ENCODE assay signal across 16 mouse cellular contexts in genomic region chr13:55462965-55463364, GRCm38 (mm10). TPM values are rescaled to one million over a fixed set of nuclear protein-coding genes. Genes with fewer than 3 reads are reported as not detected.
A peak's percentile ranks its signal among the peaks of the same experiment; 100 is the strongest.
DNase-seq lines count a peak whose midpoint lies in the region; ATAC-seq lines count a peak whose summit lies in the region.
"Had no signal": no experiment of that assay in that cellular context is flagged by ENCODE, and none has a peak within 500 bp of the region (broad histone marks: within the 10 kb centered on the region; RNA-seq: fewer than 3 reads in every experiment).

No protein-coding gene starts in this region.

- peak overlapping the region; percentile 75 for H3K4me2 ChIP-seq in forebrain, embryonic 13.5 days
- no peak overlapping the region for H3K4me2 ChIP-seq in forebrain, embryonic 16.5 days (ENCODE audit: low read length)
- H3K4me2 ChIP-seq in neural tube, embryonic 15.5 days: peak overlapping the region; percentile 89

- H3K4me1 ChIP-seq in forebrain, embryonic 13.5 days: peaks cover 38% of the 10 kb centered on the region
- H3K4me1 ChIP-seq in forebrain, embryonic 16.5 days (replicated peaks; ENCODE audit: control insufficient read depth, insufficient read depth, low read length): peaks cover 35% of the 10 kb centered on the region
- peaks cover 42% of the 10 kb centered on the region for H3K4me1 ChIP-seq in limb, embryonic 10.5 days
- H3K4me1 ChIP-seq in neural tube, embryonic 15.5 days: peaks cover 48% of the 10 kb centered on the region

- H3K4me3 ChIP-seq in forebrain, embryonic 13.5 days: no peak overlapping the region
- H3K4me3 ChIP-seq in forebrain, embryonic 16.5 days (replicated peaks; ENCODE audit: low read length): no peak overlapping the region
- 0 out of 2 replicates have a peak overlapping the region, but pooled peaks have one; percentile 71 for H3K4me3 ChIP-seq in limb, embryonic 10.5 days
- no peak overlapping the region for H3K4me3 ChIP-seq in neural tube, embryonic 15.5 days (replicated peaks)

- 53% methylated on average over 2 of the region's 2 CpGs for WGBS in forebrain, embryonic 13.5 days
- WGBS in forebrain, embryonic 16.5 days: 45% methylated on average over 2 of the region's 2 CpGs
- WGBS in limb, embryonic 10.5 days: 45% methylated on average over 2 of the region's 2 CpGs
- WGBS in neural tube, embryonic 15.5 days: 65% methylated on average over 2 of the region's 2 CpGs

- no peak overlapping the region for H3K27ac ChIP-seq in forebrain, embryonic 13.5 days
- H3K27ac ChIP-seq in forebrain, embryonic 16.5 days (ENCODE audit: low read length): no peak overlapping the region
- no peak overlapping the region for H3K27ac ChIP-seq in limb, embryonic 10.5 days
- H3K27ac ChIP-seq in neural tube, embryonic 15.5 days (replicated peaks): 0 out of 2 replicates have a peak overlapping the region, but pooled peaks have one; percentile 98
- H3K27ac ChIP-seq: limb, embryonic 15.5 days had no signal

- no peaks in the 10 kb centered on the region for H3K27me3 ChIP-seq in forebrain, embryonic 13.5 days
- no peaks in the 10 kb centered on the region for H3K27me3 ChIP-seq in forebrain, embryonic 16.5 days (replicated peaks; ENCODE audit: control insufficient read depth, insufficient read depth, low read length)
- 0 out of 2 replicates have a peak, but pooled peaks cover 3% of the 10 kb centered on the region for H3K27me3 ChIP-seq in limb, embryonic 10.5 days (ENCODE audit: low read depth, poor library complexity, severe bottlenecking)
- H3K27me3 ChIP-seq in neural tube, embryonic 15.5 days (replicated peaks): no peaks in the 10 kb centered on the region
- H3K27me3 ChIP-seq: limb, embryonic 15.5 days had no signal

- no peaks in the 10 kb centered on the region for H3K9me3 ChIP-seq in forebrain, embryonic 13.5 days (replicated peaks)
- no peaks in the 10 kb centered on the region for H3K9me3 ChIP-seq in forebrain, embryonic 16.5 days (ENCODE audit: control insufficient read depth, low read length)
- no peaks in the 10 kb centered on the region for H3K9me3 ChIP-seq in limb, embryonic 10.5 days (replicated peaks)
- H3K9me3 ChIP-seq in neural tube, embryonic 15.5 days (replicated peaks): no peaks in the 10 kb centered on the region
- H3K9me3 ChIP-seq: limb, embryonic 15.5 days; megakaryocyte, embryonic 14.5 days had no signal

- DNase-seq in thymus, postnatal 0 days (ENCODE audit: low spot score): peak; percentile 36
- DNase-seq in thymus, postnatal 14 days: no peak
- DNase-seq in limb, embryonic 10.5 days (ENCODE audit: low spot score): no peak
- no peak for DNase-seq in lung, postnatal 36 days
- DNase-seq in kidney, postnatal 4 days: no peak
- DNase-seq: adrenal gland, adult 2 months; cerebellum, adult 2 months; heart, postnatal 14 days; kidney, adult 11 months; lung, embryonic 14.5 days; right cerebral cortex, postnatal 14 days had no signal

- H3K36me3 ChIP-seq in forebrain, embryonic 13.5 days (ENCODE audit: poor library complexity, severe bottlenecking): peaks cover 44% of the 10 kb centered on the region
- H3K36me3 ChIP-seq in forebrain, embryonic 16.5 days (ENCODE audit: control insufficient read depth, insufficient read depth): peaks cover 15% of the 10 kb centered on the region
- peaks cover 49% of the 10 kb centered on the region for H3K36me3 ChIP-seq in limb, embryonic 10.5 days
- H3K36me3 ChIP-seq in neural tube, embryonic 15.5 days: peaks cover 28% of the 10 kb centered on the region

- ATAC-seq in forebrain, embryonic 13.5 days: no peak
- ATAC-seq in forebrain, embryonic 16.5 days: no peak
- no peak for ATAC-seq in neural tube, embryonic 15.5 days (ENCODE audit: low FRiP score)

- H3K9ac ChIP-seq in forebrain, embryonic 13.5 days: no peak overlapping the region
- no peak overlapping the region for H3K9ac ChIP-seq in forebrain, embryonic 16.5 days (replicated peaks; ENCODE audit: low read depth, low read length)
- H3K9ac ChIP-seq in neural tube, embryonic 15.5 days (replicated peaks): no peak overlapping the region

RNA-seq across cellular contexts. Expression of gene Prr7, which starts 1.1 kb away (rescaled TPM):
- polyA plus RNA-seq in forebrain, embryonic 13.5 days (2015; fragmentation: Nextera tagmentation; extraction: Ambion mirVana): 1.6 and 2.2 TPM in 2 replicates
- polyA plus RNA-seq in forebrain, embryonic 16.5 days (2015; fragmentation: Nextera tagmentation; extraction: Ambion mirVana): 4.1 and 4.3 TPM in 2 replicates
- polyA plus RNA-seq in thymus, postnatal 0 days (2015; fragmentation: Nextera tagmentation; extraction: Ambion mirVana): 0.27 and 0.46 TPM in 2 replicates
- polyA plus RNA-seq in limb, embryonic 10.5 days (2016; fragmentation: Nextera tagmentation; extraction: Ambion mirVana): 0.34 and 0.35 TPM in 2 replicates
- 4.2 and 5.8 TPM in 2 replicates for polyA plus RNA-seq in neural tube, embryonic 15.5 days (2015; fragmentation: Nextera tagmentation; extraction: Ambion mirVana)

RNA-seq across cellular contexts. Expression of gene Grk6, which starts 18.1 kb away (rescaled TPM):
- polyA plus RNA-seq in forebrain, embryonic 13.5 days (2015; fragmentation: Nextera tagmentation; extraction: Ambion mirVana): 24.9 and 26.9 TPM in 2 replicates
- polyA plus RNA-seq in forebrain, embryonic 16.5 days (2015; fragmentation: Nextera tagmentation; extraction: Ambion mirVana): 39.4 and 40.1 TPM in 2 replicates
- 76.9 and 87.8 TPM in 2 replicates for polyA plus RNA-seq in thymus, postnatal 0 days (2015; fragmentation: Nextera tagmentation; extraction: Ambion mirVana)
- 63.6 and 71.1 TPM in 2 replicates for polyA plus RNA-seq in limb, embryonic 10.5 days (2016; fragmentation: Nextera tagmentation; extraction: Ambion mirVana)
- polyA plus RNA-seq in neural tube, embryonic 15.5 days (2015; fragmentation: Nextera tagmentation; extraction: Ambion mirVana): 34.2 and 38.4 TPM in 2 replicates

RNA-seq across cellular contexts. Expression of gene Dbn1, which starts 24.9 kb away (rescaled TPM):
- 639 and 641 TPM in 2 replicates for polyA plus RNA-seq in forebrain, embryonic 13.5 days (2015; fragmentation: Nextera tagmentation; extraction: Ambion mirVana)
- 792 and 816 TPM in 2 replicates for polyA plus RNA-seq in forebrain, embryonic 16.5 days (2015; fragmentation: Nextera tagmentation; extraction: Ambion mirVana)
- polyA plus RNA-seq in thymus, postnatal 0 days (2015; fragmentation: Nextera tagmentation; extraction: Ambion mirVana): 8.4 and 9.3 TPM in 2 replicates
- 346 and 417 TPM in 2 replicates for polyA plus RNA-seq in limb, embryonic 10.5 days (2016; fragmentation: Nextera tagmentation; extraction: Ambion mirVana)
- polyA plus RNA-seq in neural tube, embryonic 15.5 days (2015; fragmentation: Nextera tagmentation; extraction: Ambion mirVana): 389 and 450 TPM in 2 replicates

RNA-seq across cellular contexts. Expression of gene F12, which starts 36.4 kb away (rescaled TPM):
- not detected in 2 replicates for polyA plus RNA-seq in forebrain, embryonic 13.5 days (2015; fragmentation: Nextera tagmentation; extraction: Ambion mirVana)
- polyA plus RNA-seq in forebrain, embryonic 16.5 days (2015; fragmentation: Nextera tagmentation; extraction: Ambion mirVana): not detected in 2 replicates
- 0.12 TPM in 1 of 2 replicates, not detected in the other for polyA plus RNA-seq in thymus, postnatal 0 days (2015; fragmentation: Nextera tagmentation; extraction: Ambion mirVana)
- 0.14 TPM in 1 of 2 replicates, not detected in the other for polyA plus RNA-seq in limb, embryonic 10.5 days (2016; fragmentation: Nextera tagmentation; extraction: Ambion mirVana)
- 0.18 and 0.47 TPM in 2 replicates for polyA plus RNA-seq in neural tube, embryonic 15.5 days (2015; fragmentation: Nextera tagmentation; extraction: Ambion mirVana)
- polyA plus RNA-seq: lung, embryonic 14.5 days had no signal

RNA-seq across cellular contexts. Expression of gene Pfn3, which starts 47.9 kb away (rescaled TPM):
- 0.60 TPM in 1 of 2 replicates, not detected in the other for polyA plus RNA-seq in forebrain, embryonic 13.5 days (2015; fragmentation: Nextera tagmentation; extraction: Ambion mirVana)
- polyA plus RNA-seq in forebrain, embryonic 16.5 days (2015; fragmentation: Nextera tagmentation; extraction: Ambion mirVana): 0.43 and 0.84 TPM in 2 replicates
- not detected in 2 replicates for polyA plus RNA-seq in thymus, postnatal 0 days (2015; fragmentation: Nextera tagmentation; extraction: Ambion mirVana)
- polyA plus RNA-seq in limb, embryonic 10.5 days (2016; fragmentation: Nextera tagmentation; extraction: Ambion mirVana): not detected in 2 replicates
- polyA plus RNA-seq in neural tube, embryonic 15.5 days (2015; fragmentation: Nextera tagmentation; extraction: Ambion mirVana): 0.50 and 1.4 TPM in 2 replicates
- polyA plus RNA-seq: adrenal gland, adult 2 months; cerebellum, adult 2 months; limb, embryonic 15.5 days; lung, embryonic 14.5 days had no signal

Comparison
In these comparisons a context has a peak if more than half of its experiments do, and no peak if none do; other contexts are left out.
1. RNA of gene Dbn1, which starts 24.9 kb away (polyA plus RNA-seq): 792 to 816 TPM in forebrain, embryonic 16.5 days, 639 to 641 TPM in forebrain, embryonic 13.5 days, 389 to 450 TPM in neural tube, embryonic 15.5 days and 346 to 417 TPM in limb, embryonic 10.5 days; 8.4 to 9.3 TPM in thymus, postnatal 0 days; every median in the first group is over 10 times any median in the second.